Mouse (Mus musculus): Measurements from ENCODE around the gene Dkk1. TPM values are rescaled to one million over a fixed set of nuclear protein-coding genes. Genes with fewer than 3 reads are reported as not detected.
A peak's percentile ranks its signal among the peaks of the same experiment; 100 is the strongest.
"Not testable (repeated sequence)": the region's sequence is repeated elsewhere in the genome, so short reads cannot be mapped to it uniquely, and the experiment has no call there.

The Dkk1 gene
- total RNA-seq (2021): not detected
- long read RNA-seq, experiment 1: 0 reads
- long read RNA-seq, experiment 2: 0 reads

GRCm38 (mm10) chr19:30549044-30549853 lies at the start of gene Dkk1:
TSS of gene Dkk1 (minus strand) at chr19:30549665.
- intact Hi-C loops (cut with DNase I): no loop called here
- no peak within 1 kb of the TSS for H3K27ac ChIP-seq
- no peak; the same call in 1 of the 2 replicates for TF ChIP-seq CTCF (IDR thresholded peaks at IDR 0.05)
- 0 out of 2 replicates have a peak within 1 kb of the TSS, but pooled peaks have one; percentile 1 for H3K4me3 ChIP-seq
- DNase-seq (ENCODE audit: extremely low spot score in 1 of 2, low spot score in 2 of 2): no peak

GRCm38 (mm10) chr19:30586366-30586765 lies 36.9 kb upstream of the Dkk1 start:
- Histone ChIP-seq H3K27ac (no peak overlapping the region), H3K4me3 (no peak overlapping the region)
- DNase-seq (ENCODE audit: extremely low spot score in 1 of 2, low spot score in 2 of 2): no peak
- intact Hi-C loops (cut with DNase I): no loop called here
- no peak for TF ChIP-seq CTCF (IDR thresholded peaks at IDR 0.05)

- Histone ChIP-seq H3K4me3 (no peak overlapping the region), H3K27ac (no peak overlapping the region)
- no peak for TF ChIP-seq CTCF (IDR thresholded peaks at IDR 0.05)
- intact Hi-C loops (cut with DNase I): no loop called here
- DNase-seq (ENCODE audit: extremely low spot score in 1 of 2, low spot score in 2 of 2): no peak
Observed at GRCm38 (mm10) chr19:30564516-30564915, 15.1 kb upstream of the Dkk1 start.

GRCm38 (mm10) chr19:30563876-30564275 lies 14.4 kb upstream of the Dkk1 start:
- no peak for DNase-seq (ENCODE audit: extremely low spot score in 1 of 2, low spot score in 2 of 2)
- Histone ChIP-seq H3K4me3 (no peak overlapping the region), H3K27ac (no peak overlapping the region)
- intact Hi-C loops (cut with DNase I): no loop called here
- TF ChIP-seq CTCF (IDR thresholded peaks at IDR 0.05): no peak

GRCm38 (mm10) chr19:30558024-30558423 lies 8.6 kb upstream of the Dkk1 start:
- Histone ChIP-seq H3K27ac (no peak overlapping the region), H3K4me3 (no peak overlapping the region)
- intact Hi-C loops (cut with DNase I): loop anchor here (10.0 kb wide), 1 partner anchor 1197 kb away; no protein-coding TSS in a partner anchor
- DNase-seq (ENCODE audit: extremely low spot score in 1 of 2, low spot score in 2 of 2): no peak
- no peak for TF ChIP-seq CTCF (IDR thresholded peaks at IDR 0.05)

GRCm38 (mm10) chr19:30554467-30554881 lies 5.0 kb upstream of the Dkk1 start:
- intact Hi-C loops (cut with DNase I): loop anchor here (1.0 to 10.0 kb wide), 6 partner anchors 127 to 1200 kb away; no protein-coding TSS in a partner anchor
- Histone ChIP-seq H3K4me3 (no peak overlapping the region), H3K27ac (no peak overlapping the region)
- DNase-seq (ENCODE audit: extremely low spot score in 1 of 2, low spot score in 2 of 2): peak; percentile 63 to 71
- peak; percentile 84 for TF ChIP-seq CTCF (IDR thresholded peaks at IDR 0.05)

GRCm38 (mm10) chr19:30553740-30554139 lies 4.3 kb upstream of the Dkk1 start:
- no peak overlapping the region for H3K27ac ChIP-seq
- intact Hi-C loops (cut with DNase I): loop anchor here (1.0 to 10.0 kb wide), 6 partner anchors 126 to 1201 kb away; no protein-coding TSS in a partner anchor
- no peak for DNase-seq (ENCODE audit: extremely low spot score in 1 of 2, low spot score in 2 of 2)
- H3K4me3 ChIP-seq: no peak overlapping the region
- TF ChIP-seq CTCF (IDR thresholded peaks at IDR 0.05): no peak

- Histone ChIP-seq H3K4me3 (no peak overlapping the region), H3K27ac (no peak overlapping the region)
- intact Hi-C loops (cut with DNase I): loop anchor here (5.0 to 10.0 kb wide), 2 partner anchors 185 to 1203 kb away; no protein-coding TSS in a partner anchor
- no peak for DNase-seq (ENCODE audit: extremely low spot score in 1 of 2, low spot score in 2 of 2)
- TF ChIP-seq CTCF (IDR thresholded peaks at IDR 0.05): no peak
Observed at GRCm38 (mm10) chr19:30552260-30552659, 2.8 kb upstream of the Dkk1 start.

GRCm38 (mm10) chr19:30549854-30550647 lies 586 bp upstream of the Dkk1 start:
- DNase-seq (ENCODE audit: extremely low spot score in 1 of 2, low spot score in 2 of 2): no peak
- Histone ChIP-seq H3K27ac (no peak overlapping the region), H3K4me3 (no peak overlapping the region)
- intact Hi-C loops (cut with DNase I): loop anchor here (5.0 to 10.0 kb wide), 2 partner anchors 183 to 1205 kb away; no protein-coding TSS in a partner anchor
- TF ChIP-seq CTCF (IDR thresholded peaks at IDR 0.05): no peak

GRCm38 (mm10) chr19:30548411-30549043 lies 938 bp downstream of the Dkk1 start:
- DNase-seq (ENCODE audit: extremely low spot score in 1 of 2, low spot score in 2 of 2): no peak
- intact Hi-C loops (cut with DNase I): no loop called here
- no peak overlapping the region for H3K4me3 ChIP-seq
- no peak for TF ChIP-seq CTCF (IDR thresholded peaks at IDR 0.05)
- no peak overlapping the region for H3K27ac ChIP-seq

- DNase-seq (ENCODE audit: extremely low spot score in 1 of 2, low spot score in 2 of 2); intact Hi-C loops (cut with DNase I): not testable (repeated sequence)
- peak overlapping the region; percentile 27 for H3K4me3 ChIP-seq
Observed at GRCm38 (mm10) chr19:30539365-30539941, 10.0 kb downstream of the Dkk1 start.

More at GRCm38 (mm10) chr19:30539365-30539941, 10.0 kb downstream of the Dkk1 start:
- not testable (repeated sequence) for H3K27ac ChIP-seq
